Mouse (Mus musculus) neural tube, embryonic 14.5 days (tissue): ENCODE measurements at regions not wholly inside any gene's neighbourhood (a gene's known extent, or its start where the extent isn't known, plus 50 kb on each side); places are given as distances from the start of the nearest gene placed in this dataset.

Experiments used
- ATAC-seq: fragments of 200-750 bp; cut with Nextera tagmentation; 2 replicates; pipeline ENCODE4 v1.8.0; 2017; ENCODE audit warnings: low read depth, mild to moderate bottlenecking, moderate TSS enrichment, moderate library complexity
- H3K27ac ChIP-seq: fragments of 300-500 bp; sonication (generic); 2 replicates; pipeline ENCODE4 v1.5.1; 2014; ENCODE audit warnings: low read depth, mild to moderate bottlenecking, control low read depth, low read length, moderate library complexity, mixed read lengths
- H3K27me3 ChIP-seq: fragments of 300-500 bp; sonication (generic); 2 replicates; pipeline ENCODE4 v1.6.1; 2014; ENCODE audit warnings: low read length; ENCODE audit not compliant: control insufficient read depth, insufficient read depth
- H3K36me3 ChIP-seq: fragments of 300-500 bp; sonication (generic); 2 replicates; pipeline ENCODE4 v1.6.1; 2014; ENCODE audit warnings: low read length, mixed read lengths; ENCODE audit not compliant: control insufficient read depth, insufficient read depth
- H3K4me1 ChIP-seq: fragments of 300-500 bp; sonication (generic); 2 replicates; pipeline ENCODE4 v1.6.1; 2014; ENCODE audit warnings: low read length; ENCODE audit not compliant: control insufficient read depth, insufficient read depth
- H3K4me2 ChIP-seq: fragments of 300-500 bp; sonication (generic); 2 replicates; pipeline ENCODE4 v1.6.1; 2014; ENCODE audit warnings: mild to moderate bottlenecking, low read depth, low read length, control low read depth
- H3K4me3 ChIP-seq: fragments of 300-500 bp; sonication (generic); 2 replicates; pipeline ENCODE4 v1.5.1; 2014; ENCODE audit warnings: low read depth, low read length, control low read depth, mixed read lengths
- H3K9ac ChIP-seq: fragments of 300-500 bp; sonication (generic); replicated peaks from 2 replicates; pipeline ENCODE4 v1.6.1; 2014; ENCODE audit warnings: low read depth, mild to moderate bottlenecking, control low read depth, low read length, mixed read lengths
- H3K9me3 ChIP-seq: fragments of 300-500 bp; sonication (generic); 2 replicates; pipeline ENCODE4 v1.6.1; 2016; ENCODE audit warnings: low read length; ENCODE audit not compliant: control insufficient read depth
- WGBS: fragments of 180-500 bp; shearing (Covaris S2); extraction: QIAGEN DNeasy Blood & Tissue Kit; methylation state at CpG from one replicate; pipeline ENCODE4 v1.1.7; 2014; 5-methylcytosine and 5-hydroxymethylcytosine counted together

DNA sequence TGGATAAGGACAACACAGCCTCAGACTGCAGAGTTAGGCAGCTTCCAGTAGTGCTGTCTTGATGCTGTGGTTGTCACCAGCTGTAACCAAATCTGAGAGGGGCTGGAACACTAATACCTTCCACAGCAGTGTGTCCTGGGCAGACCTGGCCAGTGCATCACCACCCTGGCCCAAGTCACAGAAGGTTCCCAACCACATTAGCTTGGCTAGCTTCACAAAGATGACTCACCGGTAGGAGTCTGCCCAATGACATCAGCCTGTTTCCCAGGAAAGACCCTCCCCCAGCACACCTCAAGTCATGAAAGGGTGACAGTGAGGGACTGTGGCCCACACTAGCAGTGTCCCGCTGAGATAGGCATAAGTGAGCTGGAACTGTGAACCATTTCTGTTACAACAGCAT, 75.5 kb upstream of the Gsc start:
- no peak overlapping the region for H3K4me3 ChIP-seq
- H3K4me2 ChIP-seq, result no peak overlapping the region
- H3K4me1 ChIP-seq, result no peaks in the 10 kb centered on the region
- no peak overlapping the region for H3K9ac ChIP-seq
- ATAC-seq, result no peak
- no peaks in the 10 kb centered on the region for H3K27me3 ChIP-seq
- no peaks in the 10 kb centered on the region for H3K36me3 ChIP-seq
- no peak overlapping the region for H3K27ac ChIP-seq
- WGBS, result 77% methylated on average over 2 of the region's 2 CpGs
- no peaks in the 10 kb centered on the region for H3K9me3 ChIP-seq

DNA sequence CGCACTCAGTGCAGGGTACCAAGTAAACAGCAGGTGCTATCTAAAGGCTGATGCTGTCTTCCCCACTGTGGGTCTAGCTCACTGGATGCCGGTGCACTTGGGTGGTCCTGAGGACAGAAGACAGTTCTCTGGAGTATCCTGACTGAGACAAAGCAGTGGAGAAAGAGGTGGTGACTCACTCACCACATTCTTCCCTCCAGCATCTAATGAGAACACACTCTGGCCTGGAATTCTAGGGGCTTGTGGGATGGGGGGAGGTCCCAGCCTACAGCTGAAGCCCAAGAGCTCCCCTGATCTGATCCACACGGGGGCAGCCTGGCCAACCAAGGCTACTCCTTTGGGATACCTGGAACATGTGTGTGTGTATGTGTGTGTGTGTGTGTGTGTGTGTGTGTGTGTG, 74.4 kb upstream of the Gsc start:
- H3K4me3 ChIP-seq, result no peak overlapping the region
- no peak overlapping the region for H3K27ac ChIP-seq
- H3K4me1 ChIP-seq, result no peaks in the 10 kb centered on the region
- no peak overlapping the region for H3K9ac ChIP-seq
- H3K36me3 ChIP-seq, result no peaks in the 10 kb centered on the region
- H3K9me3 ChIP-seq, result no peaks in the 10 kb centered on the region
- no peaks in the 10 kb centered on the region for H3K27me3 ChIP-seq
- ATAC-seq, result no peak
- H3K4me2 ChIP-seq, result no peak overlapping the region
- WGBS, result 85% methylated on average over 3 of the region's 3 CpGs

DNA sequence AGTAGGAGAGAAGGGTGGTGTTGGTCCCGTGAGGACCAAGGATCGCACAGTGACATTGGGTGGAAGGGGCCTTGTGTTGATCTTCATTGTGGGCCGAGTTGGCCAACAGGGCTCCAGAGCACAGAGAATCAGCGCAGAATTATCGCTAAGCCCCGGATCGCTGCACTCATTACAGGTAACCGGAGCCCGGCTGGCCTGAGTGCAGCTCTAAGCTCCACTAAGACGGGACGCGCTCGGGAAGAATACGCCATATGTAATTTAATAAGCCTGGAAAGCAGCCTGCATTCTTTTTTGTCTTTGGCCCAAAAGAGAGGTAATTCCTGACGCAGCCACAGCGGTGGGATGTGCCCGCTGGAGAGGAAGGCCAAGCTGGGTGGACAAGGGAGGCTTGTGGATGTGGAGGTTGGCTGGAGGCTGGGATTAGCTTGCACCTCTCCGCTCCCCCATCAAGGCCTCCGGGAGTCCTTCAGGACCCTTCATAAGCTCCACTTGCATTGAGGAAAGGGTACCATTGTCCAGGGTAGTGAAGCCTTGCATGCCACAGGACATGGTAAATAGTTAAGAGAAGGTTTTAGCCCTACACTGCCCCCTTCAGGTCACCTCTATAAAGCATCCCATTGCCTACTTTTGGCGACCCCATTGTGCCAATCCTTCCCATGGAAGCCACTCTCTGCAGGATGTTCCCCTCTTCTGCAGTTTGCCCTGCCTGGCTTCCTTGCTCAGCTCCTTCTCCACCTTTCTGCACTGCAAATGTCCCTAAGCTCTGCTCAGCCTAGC, 73.1 kb upstream of the Gsc start:
- Histone ChIP-seq H3K27me3 (no peaks in the 10 kb centered on the region), H3K36me3 (no peaks in the 10 kb centered on the region), H3K4me1 (no peaks in the 10 kb centered on the region), H3K4me2 (no peak overlapping the region), H3K4me3 (no peak overlapping the region), H3K27ac (no peak overlapping the region), H3K9me3 (no peaks in the 10 kb centered on the region), H3K9ac (no peak overlapping the region)
- 91% methylated on average over 20 of the region's 20 CpGs for WGBS
- no peak for ATAC-seq

DNA sequence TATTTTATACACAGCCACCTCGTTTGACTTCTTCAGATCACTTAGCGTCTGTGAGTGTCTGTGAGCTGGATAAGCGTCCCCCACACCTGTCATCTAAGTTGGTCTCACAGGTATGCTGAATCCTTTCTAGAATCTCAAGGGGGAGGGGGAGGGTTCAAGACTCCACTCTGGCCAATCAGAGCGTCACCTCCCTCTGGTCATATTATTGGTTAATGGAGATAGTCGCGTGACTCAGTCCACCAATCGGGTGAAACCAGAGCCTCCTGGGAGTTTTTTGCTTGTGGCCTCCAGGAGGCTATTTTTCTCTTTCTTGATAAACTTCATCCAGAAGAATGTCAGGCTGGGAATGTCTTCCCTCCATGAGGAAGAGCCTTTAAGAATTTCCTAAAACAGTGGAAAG, 66.8 kb upstream of the Gsc start:
- WGBS, result 93% methylated on average over 7 of the region's 7 CpGs
- H3K4me1 ChIP-seq, result no peaks in the 10 kb centered on the region
- no peak for ATAC-seq
- no peak overlapping the region for H3K4me3 ChIP-seq
- no peaks in the 10 kb centered on the region for H3K27me3 ChIP-seq
- H3K9ac ChIP-seq, result no peak overlapping the region
- H3K9me3 ChIP-seq, result no peaks in the 10 kb centered on the region
- H3K36me3 ChIP-seq, result no peaks in the 10 kb centered on the region
- H3K27ac ChIP-seq, result no peak overlapping the region
- H3K4me2 ChIP-seq, result no peak overlapping the region

DNA sequence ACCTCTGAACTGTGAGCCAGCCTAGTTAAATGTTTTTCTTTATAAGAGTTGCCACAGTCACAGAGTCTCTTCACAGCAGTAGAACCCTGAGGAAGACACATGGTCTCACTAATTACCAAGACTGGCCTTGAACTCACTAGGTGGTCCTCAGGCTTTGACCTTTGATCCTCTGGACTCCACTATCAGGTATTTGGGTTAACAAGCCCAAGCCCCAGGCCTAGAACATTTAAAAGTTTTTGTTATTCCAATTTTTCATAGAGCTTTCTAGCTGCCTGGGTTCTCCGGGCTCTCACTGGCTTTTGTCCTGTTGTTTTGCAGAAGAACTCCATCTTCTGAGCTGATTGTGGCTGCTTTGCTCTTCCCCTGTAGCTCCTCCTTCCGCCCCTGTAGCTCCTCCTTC, 65.3 kb upstream of the Gsc start:
- Histone ChIP-seq H3K9me3 (no peaks in the 10 kb centered on the region), H3K9ac (no peak overlapping the region), H3K4me3 (no peak overlapping the region), H3K36me3 (no peaks in the 10 kb centered on the region), H3K27me3 (no peaks in the 10 kb centered on the region), H3K27ac (no peak overlapping the region), H3K4me2 (no peak overlapping the region), H3K4me1 (no peaks in the 10 kb centered on the region)
- ATAC-seq, result no peak
- WGBS, result 91% methylated on average over 2 of the region's 2 CpGs

DNA sequence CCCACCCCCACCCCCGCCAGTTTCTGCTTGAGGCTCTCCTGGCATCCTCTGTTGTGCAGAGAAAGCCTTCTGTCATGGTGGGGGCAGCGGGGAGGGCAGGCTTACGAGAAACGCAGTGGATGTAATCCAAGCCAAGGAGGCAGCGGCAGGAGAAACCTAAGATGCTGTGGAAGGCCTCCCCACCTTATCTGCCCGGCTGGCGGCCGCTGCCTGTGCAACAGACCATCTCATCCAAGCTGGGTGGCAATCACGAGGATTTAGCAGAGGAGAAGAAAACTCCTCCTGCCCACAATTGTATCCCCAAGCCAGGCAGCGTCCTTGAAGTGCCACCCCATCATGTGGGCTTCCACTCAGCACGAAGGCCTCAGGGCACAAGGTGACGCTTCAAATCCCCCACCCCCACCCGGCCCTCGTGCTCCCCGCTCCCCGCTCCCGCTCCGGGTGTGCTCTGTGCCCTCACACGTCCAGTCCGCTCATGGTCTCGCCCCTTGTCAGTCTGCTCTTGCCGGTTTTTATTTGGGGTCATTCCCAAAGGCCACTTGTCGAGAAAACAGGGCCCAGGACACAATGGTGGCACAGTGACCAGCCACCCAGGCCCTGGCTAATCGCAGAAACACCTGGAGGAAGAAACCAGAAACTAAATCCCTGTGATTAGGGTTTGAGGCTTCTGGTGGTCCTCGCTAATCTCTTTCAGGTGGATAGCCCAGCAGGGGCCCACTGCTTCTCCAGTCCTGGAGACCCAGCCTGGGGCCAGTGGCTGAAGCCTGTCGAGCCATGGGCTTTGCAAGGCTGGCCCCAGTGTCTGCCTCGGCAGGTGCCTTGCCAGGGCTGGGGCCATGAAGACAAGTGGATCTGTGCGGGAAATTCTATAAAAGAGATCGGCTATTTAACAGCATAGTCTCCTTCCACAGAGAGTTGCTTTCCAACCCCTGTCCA, 58.6 kb upstream of the Gsc start:
- Histone ChIP-seq H3K9me3 (no peaks in the 10 kb centered on the region), H3K4me1 (no peaks in the 10 kb centered on the region), H3K27me3 (no peaks in the 10 kb centered on the region), H3K4me3 (no peak overlapping the region), H3K27ac (no peak overlapping the region), H3K9ac (no peak overlapping the region), H3K4me2 (no peak overlapping the region), H3K36me3 (no peaks in the 10 kb centered on the region)
- no peak for ATAC-seq
- 32% methylated on average over 29 of the region's 29 CpGs for WGBS

DNA sequence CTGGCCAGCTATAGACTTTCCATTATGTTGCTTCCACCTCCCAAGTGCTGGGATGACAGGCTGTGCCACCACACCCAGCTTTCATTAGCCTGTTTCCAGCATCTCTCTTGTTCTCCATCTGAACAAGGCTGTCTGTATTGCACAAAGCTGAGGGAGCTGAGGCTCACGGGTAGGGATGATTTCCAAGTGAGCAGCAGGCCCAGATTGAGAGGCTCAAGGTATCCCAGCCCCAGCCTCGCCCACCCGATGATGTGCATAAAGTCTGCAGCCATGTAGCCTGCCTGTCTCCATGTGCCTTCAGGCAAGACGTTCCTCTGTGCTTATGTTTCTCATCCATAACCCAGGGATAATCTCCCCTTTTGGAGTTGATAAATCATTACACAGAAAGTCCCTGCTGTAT, 57.5 kb upstream of the Gsc start:
- no peak overlapping the region for H3K4me2 ChIP-seq
- H3K27ac ChIP-seq, result no peak overlapping the region
- H3K9me3 ChIP-seq, result peaks cover 4% of the 10 kb centered on the region
- no peak for ATAC-seq
- H3K9ac ChIP-seq, result no peak overlapping the region
- no peaks in the 10 kb centered on the region for H3K36me3 ChIP-seq
- no peaks in the 10 kb centered on the region for H3K27me3 ChIP-seq
- no peak overlapping the region for H3K4me3 ChIP-seq
- 86% methylated on average over 4 of the region's 4 CpGs for WGBS
- no peaks in the 10 kb centered on the region for H3K4me1 ChIP-seq
